Mouse (Mus musculus) embryonic facial prominence, embryonic 12.5 days (tissue): Measurements from ENCODE around the gene Lrrc1. TPM values are rescaled to one million over a fixed set of nuclear protein-coding genes. Genes with fewer than 3 reads are reported as not detected.

Experiments
- ATAC-seq: fragments of 200-750 bp; cut with Nextera tagmentation; 2 replicates; pipeline ENCODE4 v1.8.0; 2017; ENCODE audit not compliant: insufficient number of reproducible peaks, insufficient read depth, low FRiP score, low TSS enrichment
- H3K27ac ChIP-seq: fragments of 300-500 bp; sonication (generic); 2 replicates; pipeline ENCODE4 v1.5.1; 2016; ENCODE audit warnings: mild to moderate bottlenecking
- H3K27me3 ChIP-seq: fragments of 300-500 bp; sonication (generic); 2 replicates; pipeline ENCODE4 v1.6.1; 2016; ENCODE audit warnings: mild to moderate bottlenecking, moderate library complexity
- H3K36me3 ChIP-seq: fragments of 300-500 bp; sonication (generic); 2 replicates; pipeline ENCODE4 v1.6.1; 2016; ENCODE audit warnings: mild to moderate bottlenecking
- H3K4me1 ChIP-seq: fragments of 300-500 bp; sonication (generic); 2 replicates; pipeline ENCODE4 v1.6.1; 2016
- H3K4me2 ChIP-seq: fragments of 300-500 bp; sonication (generic); replicated peaks from 2 replicates; pipeline ENCODE4 v1.6.1; 2016; ENCODE audit warnings: mild to moderate bottlenecking, moderate library complexity
- H3K4me3 ChIP-seq: fragments of 300-500 bp; sonication (generic); 2 replicates; pipeline ENCODE4 v1.5.1; 2016; ENCODE audit warnings: mild to moderate bottlenecking
- H3K9ac ChIP-seq: fragments of 300-500 bp; sonication (generic); 2 replicates; pipeline ENCODE4 v1.6.1; 2016; ENCODE audit warnings: mild to moderate bottlenecking, moderate library complexity
- H3K9me3 ChIP-seq: fragments of 300-500 bp; sonication (generic); 2 replicates; pipeline ENCODE4 v1.6.1; 2016; ENCODE audit warnings: mild to moderate bottlenecking, moderate library complexity
- WGBS: fragments of 180-500 bp; shearing (Covaris S2); methylation state at CpG from one replicate; pipeline ENCODE4 v1.1.7; 2016; 5-methylcytosine and 5-hydroxymethylcytosine counted together
- polyA plus RNA-seq: library from polyadenylated mRNA; unstranded; fragments of >200 nt; fragmentation: Nextera tagmentation; extraction: Ambion mirVana; gene quantifications from 2 replicates; pipeline ENCODE4 v1.2.1, GENCODE M21; 2016

Gene Lrrc1
- polyA plus RNA-seq, 1 experiment from 2014 or later, result 15.2 TPM

DNA sequence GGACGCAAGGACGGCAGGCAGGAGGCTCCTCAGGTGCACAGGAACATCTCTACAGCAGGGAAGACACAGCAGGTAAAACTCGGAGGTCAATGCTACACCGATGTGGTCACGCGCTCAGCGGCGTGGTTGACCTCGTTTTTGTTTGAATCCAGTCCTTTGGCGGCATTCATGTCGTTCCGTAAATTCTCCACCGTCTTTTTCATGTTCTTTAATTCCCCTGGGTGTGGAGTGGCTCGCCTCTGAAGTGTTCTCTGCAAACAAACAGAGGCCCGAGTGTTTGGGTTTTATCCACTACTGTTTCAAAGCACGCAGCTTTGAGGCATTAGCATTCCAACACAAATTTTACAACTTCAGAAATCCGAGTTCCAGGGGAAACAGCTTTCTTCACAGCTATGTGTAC lies 112.6 kb downstream of the Lrrc1 start:
- WGBS, result 77% methylated on average over 17 of the region's 17 CpGs
- no peak overlapping the region for H3K4me2 ChIP-seq
- no peaks in the 10 kb centered on the region for H3K9me3 ChIP-seq
- H3K9ac ChIP-seq, result no peak overlapping the region
- no peaks in the 10 kb centered on the region for H3K27me3 ChIP-seq
- no peak overlapping the region for H3K27ac ChIP-seq
- no peak overlapping the region for H3K4me3 ChIP-seq
- peaks cover 17% of the 10 kb centered on the region; the same call in 1 of the 2 replicates for H3K4me1 ChIP-seq
- no peak for ATAC-seq
- peaks cover 10% of the 10 kb centered on the region for H3K36me3 ChIP-seq

DNA sequence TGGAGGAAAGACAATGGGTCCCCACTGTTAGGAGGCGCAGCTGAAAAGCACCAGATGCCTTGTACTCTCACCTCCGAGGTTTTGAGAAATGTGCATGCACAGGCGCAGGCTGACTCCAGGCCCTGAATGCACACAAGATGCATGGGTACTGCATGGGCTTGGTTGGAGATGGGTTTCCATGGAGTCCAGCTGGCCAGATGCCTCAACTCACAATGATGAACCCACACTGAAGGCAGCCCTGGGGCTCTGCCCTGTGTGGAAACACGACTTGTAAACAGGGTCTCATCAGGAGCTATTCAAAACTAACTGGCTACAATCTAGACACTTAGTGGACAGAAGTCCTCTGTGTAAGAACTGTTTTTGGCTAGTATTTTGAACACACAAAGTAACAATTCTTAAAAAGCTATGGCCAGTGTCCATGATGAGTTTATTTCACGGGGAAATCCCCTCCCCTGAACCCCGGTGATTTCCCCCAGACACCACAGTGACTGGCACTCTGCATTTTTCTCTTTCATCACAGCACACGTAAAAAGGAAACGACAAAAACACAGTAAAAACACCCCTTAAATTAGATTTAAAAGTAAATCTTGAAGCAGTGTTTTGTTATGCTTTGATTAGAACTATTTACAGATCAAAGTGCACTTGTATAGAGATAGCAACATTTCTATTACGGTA lies 114.1 kb downstream of the Lrrc1 start:
- H3K36me3 ChIP-seq, result peaks cover 10% of the 10 kb centered on the region
- ATAC-seq, result no peak
- no peak overlapping the region for H3K27ac ChIP-seq
- peaks cover 29% of the 10 kb centered on the region for H3K4me1 ChIP-seq
- no peak overlapping the region for H3K4me2 ChIP-seq
- H3K4me3 ChIP-seq, result no peak overlapping the region
- H3K27me3 ChIP-seq, result no peaks in the 10 kb centered on the region
- WGBS, result 74% methylated on average over 9 of the region's 9 CpGs
- H3K9ac ChIP-seq, result no peak overlapping the region
- H3K9me3 ChIP-seq, result no peaks in the 10 kb centered on the region

DNA sequence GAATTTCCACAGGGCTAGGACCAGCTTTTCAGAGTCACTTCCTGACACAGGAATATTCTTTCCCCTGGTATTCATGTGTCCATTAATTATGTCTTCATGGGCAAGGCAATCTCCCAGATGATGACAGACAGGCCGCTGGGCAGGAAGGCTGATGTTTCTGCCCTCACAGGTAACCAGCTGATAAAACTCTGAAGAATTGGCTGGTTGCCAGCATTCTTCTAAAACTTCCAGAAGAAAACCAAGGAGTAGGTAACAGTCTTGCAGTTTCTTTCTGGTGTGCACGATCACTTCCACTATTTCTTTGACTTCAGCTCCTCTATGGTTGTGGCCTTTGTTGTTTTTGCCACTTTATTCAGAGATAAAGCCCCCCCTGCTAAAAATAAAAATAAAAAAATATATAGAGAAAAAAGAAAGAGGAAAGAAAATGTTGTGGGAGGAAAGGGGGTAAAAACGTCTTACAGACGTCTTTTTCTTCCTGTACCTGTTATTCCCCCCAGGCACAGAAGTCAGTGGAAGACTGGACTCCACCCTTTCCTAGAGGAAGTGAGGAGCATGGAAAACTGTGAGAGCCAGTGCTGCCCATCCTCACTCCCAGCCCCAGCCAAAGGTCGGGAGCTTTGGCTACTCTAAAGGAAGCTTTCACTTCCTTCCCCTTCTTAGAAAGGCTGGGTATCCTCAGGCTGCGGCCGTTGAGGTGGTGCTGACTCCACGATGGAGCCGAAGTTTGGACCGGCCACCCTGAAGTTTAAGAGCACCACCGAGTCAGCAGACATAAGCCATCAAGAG lies 115.2 kb downstream of the Lrrc1 start:
- no peaks in the 10 kb centered on the region for H3K9me3 ChIP-seq
- H3K9ac ChIP-seq, result no peak overlapping the region
- no peak for ATAC-seq
- H3K27ac ChIP-seq, result 0 out of 2 replicates have a peak overlapping the region, but pooled peaks have one; percentile 7
- 70% methylated on average over 11 of the region's 11 CpGs for WGBS
- no peaks in the 10 kb centered on the region for H3K27me3 ChIP-seq
- peaks cover 29% of the 10 kb centered on the region for H3K4me1 ChIP-seq
- H3K4me3 ChIP-seq, result no peak overlapping the region
- no peak overlapping the region for H3K4me2 ChIP-seq
- peaks cover 10% of the 10 kb centered on the region for H3K36me3 ChIP-seq

DNA sequence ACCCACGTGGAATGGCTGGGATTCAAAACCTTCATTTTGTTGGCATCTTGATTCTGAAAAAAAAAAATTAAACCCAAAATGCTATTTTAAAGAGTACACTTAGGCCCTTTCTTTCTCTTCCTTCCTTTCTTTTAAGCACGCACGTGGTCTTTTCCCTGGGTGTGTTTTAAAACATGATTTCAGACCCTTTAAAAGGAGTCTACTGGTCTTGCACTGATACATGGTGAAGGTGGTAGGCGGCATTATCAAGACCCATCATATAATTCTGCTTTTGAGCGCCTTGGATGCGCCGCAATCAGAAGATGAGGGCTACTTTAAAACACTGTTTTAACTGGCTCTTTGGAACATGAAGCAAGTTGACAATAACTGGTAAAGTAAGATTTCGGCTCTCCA lies 115.9 kb downstream of the Lrrc1 start:
- H3K4me3 ChIP-seq, result no peak overlapping the region
- peaks cover 29% of the 10 kb centered on the region for H3K4me1 ChIP-seq
- no peaks in the 10 kb centered on the region for H3K27me3 ChIP-seq
- no peaks in the 10 kb centered on the region for H3K9me3 ChIP-seq
- no peak for ATAC-seq
- H3K36me3 ChIP-seq, result peaks cover 10% of the 10 kb centered on the region
- no peak overlapping the region for H3K9ac ChIP-seq
- H3K27ac ChIP-seq, result peak overlapping the region; percentile 83; the same call in 1 of the 2 replicates
- WGBS, result 83% methylated on average over 8 of the region's 8 CpGs
- no peak overlapping the region for H3K4me2 ChIP-seq

DNA sequence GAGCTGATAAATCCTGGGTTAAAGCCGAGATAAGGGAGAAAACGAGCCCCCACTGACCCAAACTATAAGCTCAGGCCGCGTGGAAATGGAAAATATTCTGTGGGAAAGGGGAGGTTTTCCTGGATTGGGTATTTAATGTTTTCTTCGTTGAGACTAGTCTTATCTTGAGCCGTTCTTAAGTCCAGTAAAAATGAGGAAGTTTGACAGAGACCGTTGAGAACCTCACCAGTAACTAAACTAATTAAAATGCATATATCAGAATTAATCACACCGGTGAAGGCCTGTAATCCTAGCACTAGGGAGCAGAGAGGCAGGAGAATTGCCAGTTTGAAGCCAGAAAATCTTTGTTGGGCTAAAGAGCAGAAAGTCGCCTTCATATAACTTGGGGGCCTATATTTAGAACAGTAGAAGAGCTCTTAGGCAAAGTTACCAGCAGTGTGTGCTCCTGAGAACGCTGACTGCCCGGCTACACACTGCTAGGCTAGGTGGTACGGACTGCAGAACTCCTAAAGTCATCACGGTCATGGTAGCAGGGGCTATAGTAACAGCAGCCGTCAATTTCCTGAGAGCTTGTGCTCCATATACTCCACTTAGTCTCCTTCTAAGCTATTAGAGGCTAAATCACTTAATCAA lies 116.4 kb downstream of the Lrrc1 start:
- Histone ChIP-seq H3K9me3 (no peaks in the 10 kb centered on the region), H3K4me2 (peak overlapping the region; percentile 44), H3K27ac (peak overlapping the region; percentile 83), H3K9ac (no peak overlapping the region), H3K27me3 (no peaks in the 10 kb centered on the region), H3K36me3 (peaks cover 10% of the 10 kb centered on the region), H3K4me1 (peaks cover 29% of the 10 kb centered on the region), H3K4me3 (no peak overlapping the region)
- no peak for ATAC-seq
- WGBS, result 30% methylated on average over 14 of the region's 14 CpGs

DNA sequence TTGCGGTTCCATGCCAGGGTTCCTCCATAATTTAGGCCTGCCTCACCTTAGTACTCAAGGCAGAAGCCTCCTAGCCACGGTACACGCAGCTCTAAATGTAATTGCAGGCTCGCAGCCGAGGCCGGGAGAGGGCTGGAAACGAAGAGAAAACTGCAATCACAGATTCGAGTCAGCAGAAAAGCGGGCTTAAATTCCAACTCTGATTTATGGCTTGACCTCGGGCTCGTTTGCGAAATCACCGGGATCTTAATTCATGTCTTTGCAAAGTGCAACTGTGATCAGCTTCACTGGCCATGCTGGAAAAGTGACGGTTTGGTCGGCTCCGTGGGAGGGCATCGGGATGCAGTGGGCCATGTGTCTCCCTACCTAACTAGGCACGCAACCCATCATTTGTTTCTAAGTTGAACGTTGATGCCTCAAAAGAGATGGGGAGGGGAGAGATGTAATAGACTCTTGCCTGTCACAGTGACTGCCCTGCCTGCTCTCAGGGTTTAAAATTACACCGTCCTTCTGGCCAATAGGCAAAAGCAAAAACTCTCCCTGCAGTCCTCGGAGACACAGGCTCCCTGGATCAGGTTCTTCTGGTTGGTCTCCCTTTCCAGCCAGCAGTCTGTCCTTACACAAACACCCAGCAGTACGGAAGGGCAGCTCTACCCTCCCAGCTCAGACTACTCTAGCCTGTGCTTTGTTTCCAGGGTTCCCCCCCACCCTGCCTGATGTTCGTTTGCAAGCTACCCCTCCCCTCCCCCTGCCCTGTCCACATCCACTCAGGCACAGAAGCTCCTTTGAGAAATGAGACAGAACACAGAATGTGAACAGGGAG lies 117.2 kb downstream of the Lrrc1 start:
- ATAC-seq, result peak; percentile 78

DNA sequence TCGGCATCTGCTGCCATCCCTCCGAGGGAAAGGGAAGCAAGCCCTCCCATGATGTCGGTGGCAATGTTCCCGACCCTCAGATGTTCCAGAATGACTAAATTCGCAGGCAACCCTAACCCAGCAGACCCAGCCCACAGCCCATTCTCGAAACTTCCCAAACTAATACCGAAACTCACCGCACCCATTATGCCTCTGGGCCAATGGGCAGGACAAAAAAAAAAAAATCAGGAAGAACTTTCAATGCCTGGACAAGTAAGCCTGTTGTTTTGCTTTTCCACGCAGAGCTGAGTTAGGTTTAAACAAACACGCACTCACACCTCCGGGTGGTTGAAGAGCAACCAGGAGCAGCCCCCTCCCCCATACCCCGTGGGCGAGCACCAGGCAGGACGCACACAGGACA lies 118.6 kb downstream of the Lrrc1 start:
- peaks cover 2% of the 10 kb centered on the region; the same call in 1 of the 2 replicates for H3K36me3 ChIP-seq
- no peak overlapping the region for H3K9ac ChIP-seq
- no peak overlapping the region for H3K4me3 ChIP-seq
- no peaks in the 10 kb centered on the region for H3K9me3 ChIP-seq
- no peak overlapping the region for H3K27ac ChIP-seq
- no peaks in the 10 kb centered on the region for H3K27me3 ChIP-seq
- 38% methylated on average over 14 of the region's 14 CpGs for WGBS
- ATAC-seq, result no peak
- H3K4me1 ChIP-seq, result peaks cover 29% of the 10 kb centered on the region
- H3K4me2 ChIP-seq, result 0 out of 2 replicates have a peak overlapping the region, but pooled peaks have one; percentile 16

More for the DNA sequence above, 117.2 kb downstream of the Lrrc1 start:
- Histone ChIP-seq H3K4me3 (peak overlapping the region; percentile 18; the same call in 1 of the 2 replicates), H3K9ac (no peak overlapping the region), H3K9me3 (no peaks in the 10 kb centered on the region), H3K27me3 (no peaks in the 10 kb centered on the region), H3K27ac (peak overlapping the region; percentile 83), H3K36me3 (peaks cover 10% of the 10 kb centered on the region), H3K4me1 (peaks cover 29% of the 10 kb centered on the region), H3K4me2 (peak overlapping the region; percentile 44)
- WGBS, result 22% methylated on average over 23 of the region's 23 CpGs

DNA sequence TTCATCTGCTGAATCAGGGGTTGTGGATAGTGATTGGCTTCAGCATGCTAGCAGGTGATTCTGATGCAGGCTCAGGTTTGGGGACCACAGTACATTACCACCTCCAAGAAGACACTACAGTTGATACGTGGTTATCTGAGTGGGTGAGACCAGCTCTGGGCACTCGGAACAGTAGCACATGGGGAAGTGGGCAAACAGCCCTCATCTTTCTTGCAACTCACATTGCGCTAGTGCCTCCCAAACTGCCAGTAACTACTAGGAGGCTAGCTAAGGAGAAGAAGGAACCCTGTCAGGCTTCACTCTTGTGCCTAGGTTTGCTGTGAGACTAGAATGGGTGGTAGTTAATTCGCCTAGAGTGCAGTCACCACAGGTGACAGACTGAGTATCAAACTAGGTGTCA lies 119.1 kb downstream of the Lrrc1 start:
- Histone ChIP-seq H3K9ac (no peak overlapping the region), H3K36me3 (no peaks in the 10 kb centered on the region), H3K9me3 (no peaks in the 10 kb centered on the region), H3K4me3 (no peak overlapping the region), H3K27ac (no peak overlapping the region), H3K4me1 (peaks cover 29% of the 10 kb centered on the region), H3K4me2 (no peak overlapping the region), H3K27me3 (no peaks in the 10 kb centered on the region)
- WGBS, result 94% methylated on average over 4 of the region's 4 CpGs
- no peak for ATAC-seq

DNA sequence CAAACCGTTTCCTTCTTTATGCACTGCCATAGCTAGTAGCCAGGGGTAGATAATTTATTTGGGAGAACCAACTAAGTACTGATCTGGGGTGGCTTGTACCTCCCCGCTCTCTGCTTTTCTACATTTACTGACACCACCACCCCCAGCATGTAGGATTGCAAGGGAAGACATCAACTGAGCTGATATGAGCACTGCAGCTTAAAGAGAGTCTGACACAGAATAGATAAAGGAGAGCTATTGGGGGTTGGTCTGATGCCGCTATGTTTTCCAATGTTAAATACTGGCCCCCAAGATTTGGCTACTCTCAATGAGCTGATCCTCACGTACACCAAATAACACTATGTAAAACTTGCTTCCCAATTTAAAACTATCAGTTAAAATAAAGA lies 124.5 kb downstream of the Lrrc1 start:
- no peak overlapping the region for H3K27ac ChIP-seq
- no peaks in the 10 kb centered on the region for H3K9me3 ChIP-seq
- H3K36me3 ChIP-seq, result no peaks in the 10 kb centered on the region
- H3K27me3 ChIP-seq, result no peaks in the 10 kb centered on the region
- no peak overlapping the region for H3K4me2 ChIP-seq
- 89% methylated on average over 4 of the region's 4 CpGs for WGBS
- no peaks in the 10 kb centered on the region for H3K4me1 ChIP-seq
- no peak overlapping the region for H3K4me3 ChIP-seq
- H3K9ac ChIP-seq, result no peak overlapping the region
- ATAC-seq, result no peak

DNA sequence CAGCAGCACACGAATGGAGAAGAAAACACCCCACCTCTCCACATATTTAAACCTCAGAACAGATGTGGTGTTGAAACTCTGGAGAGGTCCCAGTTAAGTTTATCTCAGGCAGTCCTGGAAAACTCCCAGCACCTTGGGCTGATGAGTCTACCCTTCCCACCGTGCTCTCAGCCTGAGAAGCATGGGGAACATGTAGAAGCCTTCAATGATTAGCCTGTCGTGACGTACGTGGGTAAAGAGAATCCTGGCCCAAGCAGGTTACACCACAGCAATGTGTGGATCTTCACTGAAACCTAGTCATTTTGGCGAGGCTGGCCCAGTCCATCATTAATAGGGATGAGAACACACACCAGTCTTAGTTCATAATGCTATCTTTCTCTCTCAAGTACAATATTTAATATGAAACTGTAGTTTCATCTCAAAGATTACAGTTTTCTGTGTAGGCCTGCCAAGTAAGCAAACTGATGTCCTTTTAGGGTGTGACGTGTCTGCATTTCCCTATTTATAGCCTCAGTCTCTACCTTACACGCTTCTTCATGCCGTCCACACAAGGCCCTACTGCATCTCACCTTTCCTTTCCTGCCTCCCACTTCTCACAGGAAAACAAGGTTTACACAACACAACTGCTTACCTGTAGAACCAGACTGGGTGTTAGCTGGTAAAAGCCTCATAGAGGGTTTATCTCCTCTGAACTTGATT lies 125.0 kb downstream of the Lrrc1 start:
- Histone ChIP-seq H3K4me2 (no peak overlapping the region), H3K9me3 (no peaks in the 10 kb centered on the region), H3K27ac (no peak overlapping the region), H3K9ac (no peak overlapping the region), H3K4me3 (no peak overlapping the region), H3K36me3 (no peaks in the 10 kb centered on the region), H3K27me3 (no peaks in the 10 kb centered on the region), H3K4me1 (no peaks in the 10 kb centered on the region)
- 87% methylated on average over 9 of the region's 9 CpGs for WGBS
- ATAC-seq, result no peak

DNA sequence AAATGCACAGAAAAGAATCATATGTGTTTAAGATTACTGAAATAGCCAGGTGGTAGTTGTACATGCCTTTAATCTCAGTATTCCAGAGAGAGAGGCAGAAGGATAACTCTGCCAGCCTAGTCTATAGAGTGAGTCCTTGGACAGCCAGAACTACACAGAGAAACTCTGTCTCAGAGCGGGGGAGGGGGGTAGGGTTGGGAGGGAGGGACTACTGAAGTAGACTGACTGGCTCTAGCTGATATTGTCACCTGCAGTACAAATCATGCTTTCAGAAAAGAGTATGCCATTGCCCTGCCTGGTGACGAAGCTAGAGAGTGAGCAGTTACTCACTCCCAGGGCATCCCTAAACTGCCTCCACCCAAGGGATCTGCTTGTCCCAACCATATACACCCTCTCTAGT lies 125.9 kb downstream of the Lrrc1 start:
- no peak overlapping the region for H3K9ac ChIP-seq
- H3K4me3 ChIP-seq, result no peak overlapping the region
- 80% methylated on average over 2 of the region's 2 CpGs for WGBS
- H3K27ac ChIP-seq, result no peak overlapping the region
- no peak for ATAC-seq
- H3K4me1 ChIP-seq, result no peaks in the 10 kb centered on the region
- no peaks in the 10 kb centered on the region for H3K36me3 ChIP-seq
- H3K9me3 ChIP-seq, result no peaks in the 10 kb centered on the region
- no peaks in the 10 kb centered on the region for H3K27me3 ChIP-seq
- H3K4me2 ChIP-seq, result no peak overlapping the region
